Comparison of ENCODE assay signal across 8 mouse cellular contexts in genomic region chr8:80878801-80879425, GRCm38 (mm10). TPM values are rescaled to one million over a fixed set of nuclear protein-coding genes. Genes with fewer than 3 reads are reported as not detected.
DNase-seq lines count a peak whose midpoint lies in the region; ATAC-seq and TF ChIP-seq lines count a peak whose summit lies in the region.

No protein-coding gene starts in this region.

- under 1% methylated on average over 26 of the region's 26 CpGs for WGBS in forebrain, embryonic 14.5 days

- intact Hi-C loops in heart, postnatal 36 days (cut with DNase I), result loop anchor here (1.0 to 5.0 kb wide), 4 partner anchors 64 to 116 kb away; no protein-coding TSS in a partner anchor

- peak; percentile 86 for DNase-seq in adrenal gland, postnatal 14 days
- DNase-seq in forebrain, embryonic 14.5 days (ENCODE audit: low spot score), result peak; percentile 64
- DNase-seq in heart, postnatal 36 days, result peak; percentile 66 to 78
- DNase-seq in layer of hippocampus, postnatal 10 days (ENCODE audit: low spot score in 2 of 2), result peak; percentile 62 to 68
- peak; percentile 72 for DNase-seq in lung, postnatal 14 days
- peak; percentile 63 for DNase-seq in retina, embryonic 14.5 days (ENCODE audit: low spot score)

- H3K36me3 ChIP-seq in C2C12 (ENCODE audit: control insufficient read depth, insufficient read depth), result no peaks in the 10 kb centered on the region
- H3K36me3 ChIP-seq in forebrain, embryonic 14.5 days (ENCODE audit: control insufficient read depth, insufficient read depth, low read length), result no peaks in the 10 kb centered on the region

- no peaks in the 10 kb centered on the region for H3K79me2 ChIP-seq in C2C12 (ENCODE audit: control insufficient read depth, insufficient read depth)

- peak overlapping the region; percentile 48 for H3K4me3 ChIP-seq in C2C12 (ENCODE audit: insufficient read depth, poor library complexity, severe bottlenecking)
- peak overlapping the region; percentile 86 for H3K4me3 ChIP-seq in forebrain, embryonic 14.5 days (ENCODE audit: low read depth, low read length)

- peak overlapping the region; percentile 83 for H3K9ac ChIP-seq in forebrain, embryonic 14.5 days (ENCODE audit: low read length)

- H3K27ac ChIP-seq in forebrain, embryonic 14.5 days (ENCODE audit: low read depth, low read length), result peak overlapping the region; percentile 92

- H3ac ChIP-seq in C2C12 (ENCODE audit: control insufficient read depth, insufficient read length, low read depth), result peak overlapping the region; percentile 92

- peak overlapping the region; percentile 80 for H3K4me2 ChIP-seq in forebrain, embryonic 14.5 days (ENCODE audit: low read length)

- peaks cover 4% of the 10 kb centered on the region for H3K79me3 ChIP-seq in C2C12 (ENCODE audit: low read depth)

- H3K9me3 ChIP-seq in forebrain, embryonic 14.5 days (replicated peaks; ENCODE audit: control insufficient read depth, low read length), result no peaks in the 10 kb centered on the region

- H3K27me3 ChIP-seq in C2C12 (ENCODE audit: control insufficient read depth, insufficient read depth, insufficient read length), result no peaks in the 10 kb centered on the region
- no peaks in the 10 kb centered on the region for H3K27me3 ChIP-seq in forebrain, embryonic 14.5 days (replicated peaks; ENCODE audit: control insufficient read depth, insufficient read depth, low read length)

- H3K4me1 ChIP-seq in forebrain, embryonic 14.5 days (ENCODE audit: control insufficient read depth, insufficient read depth, low read length), result peaks cover 10% of the 10 kb centered on the region

- ATAC-seq in forebrain, embryonic 14.5 days, result no peak
- no peak for ATAC-seq in CD4-positive, CD25-positive, alpha-beta regulatory T cell, adult 4 months

- no peak for TF ChIP-seq CTCF in C2C12 (IDR thresholded peaks at IDR 0.05; ENCODE audit: control insufficient read depth, insufficient read depth, insufficient read length)

TF ChIP-seq in C2C12, 6 proteins besides CTCF, POLR2A, EP300 and RAD21:
- TF ChIP-seq MYOD1 (IDR thresholded peaks at IDR 0.05; ENCODE audit: control insufficient read depth, insufficient read length, low read depth) (no peak), MYOG (IDR thresholded peaks at IDR 0.05; ENCODE audit: control insufficient read depth, extremely low read depth, insufficient read length) (no peak), MAX (IDR thresholded peaks at IDR 0.05) (no peak), FOSL1 (IDR thresholded peaks at IDR 0.05; ENCODE audit: insufficient read depth, low read length, poor library complexity, severe bottlenecking) (no peak), CEBPB (IDR thresholded peaks at IDR 0.05; ENCODE audit: low read depth) (no peak)

RNA-seq across cellular contexts. Expression of gene Gab1, which starts 1.4 kb away (rescaled TPM):
- polyA plus RNA-seq in C2C12 (2012; fragmentation: generic; extraction: Trizol), result 2.0 TPM
- 18.0 and 20.1 TPM in 2 replicates for total RNA-seq in adrenal gland, postnatal 14 days (2021)
- polyA plus RNA-seq in forebrain, embryonic 14.5 days (2014; fragmentation: Nextera tagmentation; extraction: Ambion mirVana), result 15.4 and 15.8 TPM in 2 replicates
- 10 to 100 TPM; 36.7 to 43.6 TPM for total RNA-seq in heart, postnatal 36 days (2021)
- 10 to 100 TPM; 17.4 to 18.6 TPM for total RNA-seq in layer of hippocampus, postnatal 10 days (2021)
- polyA plus RNA-seq in CD4-positive, CD25-positive, alpha-beta regulatory T cell, adult 4 months (2017; shearing (Covaris generic)), result not detected
